Mouse (Mus musculus): ENCODE measurements at regions not wholly inside any gene's neighbourhood (a gene's known extent, or its start where the extent isn't known, plus 50 kb on each side); places are given as distances from the start of the nearest gene placed in this dataset.

DNA sequence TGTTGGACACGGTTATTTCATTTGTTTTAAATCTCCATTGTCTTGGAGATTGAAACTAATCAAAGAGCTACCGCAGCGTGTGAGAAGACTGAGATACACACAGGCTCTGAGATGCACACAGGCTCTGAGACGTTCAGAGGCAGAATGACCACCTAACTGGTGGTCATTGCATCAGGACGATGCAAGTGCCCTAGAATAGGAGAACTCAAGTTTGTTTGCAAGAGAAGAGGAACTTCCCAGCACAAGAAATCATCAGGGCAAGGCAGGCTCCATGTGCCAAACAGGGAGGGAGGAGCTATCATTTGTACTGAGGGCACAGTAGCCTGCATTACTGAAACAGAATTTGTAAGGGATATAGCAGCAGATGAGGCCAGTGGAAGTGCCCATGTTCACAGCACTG, 190.7 kb upstream of the Lpp start:
- no peak for TF ChIP-seq CTCF (conservative IDR thresholded peaks at IDR 0.05)

DNA sequence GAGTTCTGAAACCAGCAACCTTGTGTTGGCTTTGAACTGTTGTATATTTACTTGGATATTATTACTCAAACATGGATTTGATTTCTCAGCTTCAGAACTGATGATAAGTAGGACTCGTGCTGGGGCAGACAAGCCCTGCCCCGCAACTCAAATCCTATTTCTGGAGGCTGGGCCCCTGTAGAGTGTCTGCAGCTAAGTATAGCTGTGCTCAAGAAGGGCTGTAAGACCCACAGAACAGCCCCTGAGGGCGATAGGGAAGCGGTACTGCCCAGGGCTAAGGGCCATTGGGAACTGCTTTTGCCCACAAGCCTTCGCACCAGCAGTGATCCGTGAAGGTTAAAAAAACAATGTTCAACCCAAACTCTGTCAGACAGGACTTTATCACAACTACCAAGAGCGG, 191.9 kb upstream of the Lpp start:
- no peak for DNase-seq (ENCODE audit: low spot score in 2 of 2)
- Histone ChIP-seq H3K27ac (no peak overlapping the region), H3K4me3 (no peak overlapping the region)
- no peak for TF ChIP-seq CTCF (conservative IDR thresholded peaks at IDR 0.05)

More for the DNA sequence above, 190.7 kb upstream of the Lpp start:
- Histone ChIP-seq H3K4me3 (no peak overlapping the region), H3K27ac (no peak overlapping the region)
- no peak for DNase-seq (ENCODE audit: low spot score in 2 of 2)

DNA sequence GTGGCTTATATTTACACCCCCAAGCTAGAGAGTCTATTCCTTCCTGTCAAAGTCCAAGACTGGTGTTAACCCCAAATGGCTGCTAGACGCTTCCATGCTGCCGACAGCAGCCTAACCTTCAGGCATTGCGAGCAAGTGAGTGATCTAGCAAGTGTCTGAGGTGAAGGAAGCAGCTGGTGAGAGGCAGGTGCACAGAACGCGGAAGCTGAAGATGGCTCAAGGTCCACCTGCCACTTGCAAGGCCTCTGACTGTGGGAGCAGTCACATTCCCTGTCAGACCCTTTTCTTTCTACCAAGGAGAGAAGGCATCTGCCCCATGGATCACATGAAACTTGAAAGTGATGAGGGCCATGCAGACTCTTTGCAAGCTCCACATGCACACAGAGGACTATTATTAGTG, 193.1 kb upstream of the Lpp start:
- no peak for DNase-seq (ENCODE audit: low spot score in 2 of 2)
- Histone ChIP-seq H3K27ac (no peak overlapping the region), H3K4me3 (no peak overlapping the region)
- no peak for TF ChIP-seq CTCF (conservative IDR thresholded peaks at IDR 0.05)

DNA sequence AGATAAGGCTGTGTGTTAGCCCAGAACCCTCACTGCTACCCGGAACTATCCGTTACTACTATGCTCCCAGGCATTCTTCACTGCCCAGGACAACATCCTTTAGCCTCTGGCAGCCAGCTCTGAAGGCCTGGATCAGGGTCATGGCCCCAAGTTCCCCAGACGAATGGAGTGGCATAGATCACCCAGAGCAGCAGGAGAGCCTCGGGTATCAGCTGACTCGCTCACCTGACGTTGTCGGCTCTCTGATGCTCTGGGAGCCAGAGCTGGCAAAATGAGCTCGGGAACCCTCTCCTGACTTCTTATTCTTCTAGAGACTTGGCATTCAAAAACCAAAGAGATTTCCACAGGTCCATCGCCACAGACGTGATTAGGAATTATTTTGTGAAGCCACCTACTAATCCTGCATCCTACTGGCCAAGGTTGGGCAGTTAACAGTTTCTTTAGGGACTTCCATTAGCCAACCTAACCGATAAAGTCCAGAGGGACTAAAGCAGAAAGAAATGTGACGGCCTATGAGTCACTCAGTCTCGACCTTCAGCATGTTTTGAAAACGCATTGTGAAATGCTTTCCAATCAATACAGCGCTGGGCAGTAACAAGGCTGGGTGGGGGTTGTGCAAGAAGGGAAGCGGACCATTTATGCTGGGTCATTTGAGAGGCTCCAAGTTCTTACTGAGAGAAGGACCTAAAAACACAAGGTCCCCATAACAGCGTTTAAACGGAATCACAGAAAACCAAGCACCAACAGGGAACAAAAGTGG, 193.7 kb upstream of the Lpp start:
- Histone ChIP-seq H3K27ac (no peak overlapping the region), H3K4me3 (no peak overlapping the region)
- DNase-seq (ENCODE audit: low spot score in 2 of 2), result no peak
- TF ChIP-seq CTCF (conservative IDR thresholded peaks at IDR 0.05), result no peak

DNA sequence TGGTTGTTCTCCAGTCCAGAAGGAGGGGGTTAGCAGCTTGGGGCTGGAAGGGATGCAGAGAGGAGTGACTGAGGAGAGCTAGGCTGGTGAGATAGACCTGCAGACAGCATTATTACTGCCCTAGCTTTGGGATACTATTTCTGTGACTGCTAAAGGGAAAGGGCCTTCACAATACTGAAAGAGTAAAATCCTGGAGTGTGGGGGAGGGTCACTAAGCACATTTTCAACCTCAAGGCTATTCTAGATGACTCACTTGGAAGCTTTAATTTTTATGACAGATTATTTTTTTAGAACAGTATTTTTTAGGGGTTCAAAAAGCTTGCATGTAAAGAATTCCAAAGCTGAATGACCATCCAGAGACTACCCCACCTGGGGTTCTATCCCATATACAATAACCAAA, 195.0 kb upstream of the Lpp start:
- Histone ChIP-seq H3K27ac (no peak overlapping the region), H3K4me3 (no peak overlapping the region)
- no peak for TF ChIP-seq CTCF (conservative IDR thresholded peaks at IDR 0.05)
- DNase-seq (ENCODE audit: low spot score in 2 of 2), result no peak

DNA sequence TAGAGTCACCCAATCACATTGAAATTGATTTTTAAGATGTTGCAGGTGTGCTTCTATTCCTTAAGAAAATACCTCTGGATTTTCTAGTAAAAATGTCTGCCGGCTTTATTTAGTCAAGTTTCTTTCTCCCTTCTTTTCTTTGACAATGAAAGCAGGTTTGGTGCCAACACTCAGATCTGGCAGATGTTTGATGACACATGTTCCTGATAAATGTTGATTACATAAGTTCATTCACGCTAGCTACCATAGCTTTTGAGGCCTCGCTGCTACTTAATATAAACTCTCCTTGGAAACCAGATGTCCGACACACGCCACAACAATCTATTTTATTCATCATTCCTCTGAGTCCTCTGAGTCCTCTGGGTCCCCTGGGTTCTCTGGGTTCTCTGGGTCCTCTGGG, 195.7 kb upstream of the Lpp start:
- Histone ChIP-seq H3K27ac (no peak overlapping the region), H3K4me3 (no peak overlapping the region)
- TF ChIP-seq CTCF (conservative IDR thresholded peaks at IDR 0.05), result no peak
- peak in 1 of 2 experiments; percentile 21 for DNase-seq (ENCODE audit: low spot score in 2 of 2)

DNA sequence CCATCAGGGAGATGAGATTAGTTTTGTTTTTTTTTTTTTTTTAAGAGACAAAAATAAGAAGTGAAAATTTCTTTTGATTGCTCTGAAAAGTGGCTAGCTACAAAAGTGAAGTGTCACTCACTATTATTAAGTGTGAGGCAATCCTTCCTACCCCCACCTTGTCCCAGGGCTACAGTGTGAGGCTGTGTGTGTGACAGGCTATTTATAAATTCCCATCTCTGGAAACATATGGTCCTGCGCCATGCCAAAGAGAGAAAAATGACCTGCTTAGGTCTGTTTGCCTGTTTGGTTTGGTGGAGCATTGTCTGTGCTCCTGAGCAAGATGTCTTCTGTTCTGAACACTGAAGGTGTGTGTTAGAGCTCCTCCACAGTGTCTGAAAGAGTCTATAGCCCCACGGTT, 199.4 kb upstream of the Lpp start:
- no peak for DNase-seq (ENCODE audit: low spot score in 2 of 2)
- TF ChIP-seq CTCF (conservative IDR thresholded peaks at IDR 0.05), result no peak
- H3K27ac ChIP-seq, result no peak overlapping the region
- H3K4me3 ChIP-seq, result no peak overlapping the region

DNA sequence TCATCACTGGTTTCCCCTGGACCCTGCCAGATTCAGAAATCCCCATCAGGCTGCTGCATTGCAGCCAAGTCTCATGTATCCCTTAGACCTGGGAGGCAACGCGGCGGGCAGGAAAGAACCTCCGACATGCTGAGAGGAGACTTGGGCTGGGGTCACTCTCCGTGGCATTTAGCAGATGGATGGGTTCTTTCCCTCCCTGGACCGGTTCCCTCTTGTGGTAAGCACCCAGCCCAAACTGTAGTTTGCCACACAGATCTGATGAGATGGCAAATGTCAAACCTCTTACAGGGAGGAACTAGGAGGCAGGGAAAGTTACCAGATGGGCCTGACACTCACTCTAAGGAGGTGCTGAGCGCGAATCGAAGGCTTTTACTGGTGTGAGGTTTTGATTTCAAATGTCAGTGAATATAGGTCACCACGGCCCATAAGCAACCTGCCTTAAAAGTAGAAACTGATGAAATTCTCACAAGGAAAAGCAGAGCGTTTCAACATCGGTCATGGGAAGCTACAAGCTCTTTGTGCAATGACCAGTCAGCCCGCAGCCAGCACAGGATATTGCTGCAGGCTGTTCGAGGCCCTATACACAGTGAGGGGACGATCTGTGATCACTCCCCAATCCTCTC, 199.9 kb upstream of the Lpp start:
- Histone ChIP-seq H3K4me3 (no peak overlapping the region), H3K27ac (no peak overlapping the region)
- TF ChIP-seq CTCF (conservative IDR thresholded peaks at IDR 0.05), result no peak
- DNase-seq (ENCODE audit: low spot score in 2 of 2), result no peak

DNA sequence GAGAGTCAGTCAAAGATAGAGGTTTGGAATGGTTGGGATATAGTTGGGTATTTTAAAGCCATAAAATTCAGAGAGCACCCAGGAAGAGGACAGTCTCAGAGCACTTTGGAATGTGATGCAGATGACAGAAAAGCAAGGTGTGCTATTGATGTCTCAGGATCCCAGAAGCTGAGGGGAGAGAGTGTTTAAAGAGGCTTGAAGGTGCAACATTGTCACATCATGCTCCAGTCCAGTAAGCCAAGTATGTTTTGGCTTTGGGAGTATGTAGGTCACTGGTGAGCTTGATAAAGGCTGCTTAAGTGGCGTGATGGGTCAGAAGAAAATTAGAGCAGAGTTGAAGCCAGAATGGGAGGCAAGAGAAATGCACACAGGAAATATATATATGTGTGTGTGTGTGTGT, 201.3 kb upstream of the Lpp start:
- no peak overlapping the region for H3K27ac ChIP-seq
- DNase-seq (ENCODE audit: low spot score in 2 of 2), result no peak
- no peak for TF ChIP-seq CTCF (conservative IDR thresholded peaks at IDR 0.05)
- H3K4me3 ChIP-seq, result no peak overlapping the region

DNA sequence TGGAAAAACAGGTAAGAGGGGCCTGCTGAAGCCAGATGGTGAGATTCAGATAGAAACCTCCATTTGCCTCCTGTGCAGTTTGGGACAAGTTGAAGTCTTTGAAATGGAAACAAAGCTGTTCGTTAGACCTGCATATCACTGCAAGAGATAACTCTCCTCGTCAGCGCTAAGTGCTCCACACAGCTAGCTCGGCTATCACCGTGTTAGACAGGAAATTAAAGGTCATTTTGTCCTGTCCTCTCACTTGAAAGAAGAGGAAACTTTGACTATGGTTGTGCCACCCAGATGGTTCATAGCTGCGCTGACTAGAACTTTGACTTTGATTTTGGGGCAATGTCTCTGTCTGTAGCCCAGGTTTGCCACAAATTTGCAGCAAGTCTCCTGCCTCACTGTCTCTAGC, 198.5 kb upstream of the Bcl6 start:
- no peak for DNase-seq (ENCODE audit: low spot score in 2 of 2)
- no peak for TF ChIP-seq CTCF (conservative IDR thresholded peaks at IDR 0.05)
- Histone ChIP-seq H3K4me3 (no peak overlapping the region), H3K27ac (no peak overlapping the region)

DNA sequence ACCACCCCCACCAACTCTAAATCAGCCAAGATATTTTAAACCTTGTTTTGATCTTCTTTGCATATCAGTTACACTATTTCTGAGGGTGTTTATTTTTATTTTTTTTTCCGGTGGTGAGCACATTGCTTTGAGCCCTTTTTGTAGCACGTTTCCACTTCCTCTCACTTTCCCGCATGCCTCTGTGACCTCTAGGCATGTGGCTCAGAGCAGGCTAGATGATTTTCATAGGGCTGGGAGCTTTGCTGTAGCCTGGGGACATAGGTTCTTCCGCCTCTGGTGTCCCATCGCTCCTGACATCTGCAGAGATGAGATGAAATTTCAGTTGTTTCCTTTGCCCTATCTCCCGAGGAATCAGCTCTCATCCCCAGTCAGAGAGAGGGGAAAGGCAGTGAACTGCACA, 197.3 kb upstream of the Bcl6 start:
- H3K4me3 ChIP-seq, result no peak overlapping the region
- DNase-seq (ENCODE audit: low spot score in 2 of 2), result no peak
- no peak for TF ChIP-seq CTCF (conservative IDR thresholded peaks at IDR 0.05)

DNA sequence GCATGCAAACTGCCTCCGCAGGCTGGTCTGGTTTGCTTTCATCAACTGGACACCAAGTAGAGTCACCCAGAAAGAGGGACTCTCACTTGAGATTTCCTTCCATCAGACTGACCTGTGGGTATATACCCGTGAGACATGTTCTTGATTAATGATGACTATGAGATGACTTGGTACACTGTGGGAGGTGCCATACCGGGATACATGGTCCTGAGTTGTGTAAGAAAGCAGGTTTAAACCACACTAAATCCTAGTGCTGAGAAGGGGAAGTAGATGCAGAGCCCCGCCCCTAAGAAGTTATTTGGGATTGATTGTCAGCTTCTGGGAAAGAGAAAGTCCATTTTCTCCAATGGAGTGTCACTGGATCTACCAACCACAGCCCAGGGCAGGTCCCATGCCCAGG, 196.2 kb upstream of the Bcl6 start:
- TF ChIP-seq CTCF (conservative IDR thresholded peaks at IDR 0.05), result no peak
- no peak for DNase-seq (ENCODE audit: low spot score in 2 of 2)
- Histone ChIP-seq H3K4me3 (no peak overlapping the region), H3K27ac (no peak overlapping the region)

More for the DNA sequence above, 197.3 kb upstream of the Bcl6 start:
- H3K27ac ChIP-seq, result no peak overlapping the region

DNA sequence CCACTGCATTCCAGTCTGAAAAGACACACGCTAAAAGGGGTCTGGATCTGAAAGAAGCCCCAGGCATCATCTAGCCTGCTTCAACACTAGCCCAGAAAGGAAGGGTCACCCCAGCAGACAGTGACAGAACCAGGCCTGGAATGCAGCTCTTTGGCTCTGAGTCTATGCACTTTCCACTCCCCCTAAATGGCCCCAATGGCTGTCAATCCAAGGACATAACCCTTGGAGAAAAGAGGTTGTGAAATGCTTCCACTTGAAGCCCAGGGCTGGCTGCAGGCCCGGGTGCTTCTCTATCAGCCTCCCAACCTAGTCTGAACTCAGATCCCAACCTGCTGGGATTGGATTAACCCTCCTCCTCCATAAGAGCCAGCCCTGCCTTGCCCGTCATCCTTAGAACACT, 194.6 kb upstream of the Bcl6 start:
- no peak for TF ChIP-seq CTCF (conservative IDR thresholded peaks at IDR 0.05)
- H3K27ac ChIP-seq, result no peak overlapping the region
- no peak overlapping the region for H3K4me3 ChIP-seq
- DNase-seq (ENCODE audit: low spot score in 2 of 2), result no peak

DNA sequence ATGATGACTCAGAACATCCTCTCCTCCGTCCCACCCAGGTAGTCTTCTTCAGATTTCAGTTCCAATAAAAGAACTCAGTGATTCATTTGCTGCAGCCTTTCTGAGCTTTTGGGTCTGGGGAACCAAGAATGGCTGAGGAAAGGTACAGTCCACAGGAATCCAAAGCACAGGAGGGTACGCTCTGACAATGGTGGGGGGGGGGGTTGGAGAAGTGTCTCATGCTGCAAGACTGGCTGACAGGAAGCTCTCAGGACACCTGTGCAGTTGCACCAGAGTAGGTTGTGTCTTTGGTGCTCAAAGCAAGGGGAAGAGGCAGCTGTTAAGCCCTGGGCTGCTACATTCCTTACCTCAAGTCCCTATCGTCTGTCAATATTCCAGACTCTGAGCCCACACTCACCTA, 192.7 kb upstream of the Bcl6 start:
- no peak overlapping the region for H3K4me3 ChIP-seq
- no peak for DNase-seq (ENCODE audit: low spot score in 2 of 2)
- no peak overlapping the region for H3K27ac ChIP-seq
- no peak for TF ChIP-seq CTCF (conservative IDR thresholded peaks at IDR 0.05)

Data from layer of hippocampus, adult 2 months (tissue).